Mouse (Mus musculus): ENCODE results near the gene 4930449I24Rik.
"Not testable (repeated sequence)": the region's sequence is repeated elsewhere in the genome, so short reads cannot be mapped to it uniquely, and the experiment has no call there.

4930449I24Rik gene

DNA sequence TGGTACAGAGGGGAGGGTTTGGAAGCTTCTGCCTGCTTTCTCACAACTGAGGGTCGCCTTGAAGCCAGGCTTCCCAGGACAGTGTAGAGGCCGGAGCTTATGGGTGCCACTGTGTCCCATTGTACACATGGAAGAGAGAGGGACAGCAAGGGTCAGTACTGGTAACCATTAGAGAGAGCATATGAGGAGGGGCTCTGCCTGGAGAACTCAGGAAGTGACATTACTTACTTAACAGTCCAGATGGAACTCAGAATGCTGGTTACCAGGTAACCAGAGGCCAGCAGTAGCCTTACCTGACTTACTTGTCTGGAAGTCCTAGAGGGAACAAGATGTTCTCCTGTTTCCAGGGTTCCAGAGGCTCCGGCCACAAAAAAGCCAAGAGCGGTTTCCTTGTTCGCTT lies at the start of gene 4930449I24Rik:
4930449I24Rik (plus strand) TSS at position 301 of the 400 bp plus-strand sequence.
- not testable (repeated sequence) for DNase-seq (ENCODE audit: low spot score in 2 of 2)

DNA sequence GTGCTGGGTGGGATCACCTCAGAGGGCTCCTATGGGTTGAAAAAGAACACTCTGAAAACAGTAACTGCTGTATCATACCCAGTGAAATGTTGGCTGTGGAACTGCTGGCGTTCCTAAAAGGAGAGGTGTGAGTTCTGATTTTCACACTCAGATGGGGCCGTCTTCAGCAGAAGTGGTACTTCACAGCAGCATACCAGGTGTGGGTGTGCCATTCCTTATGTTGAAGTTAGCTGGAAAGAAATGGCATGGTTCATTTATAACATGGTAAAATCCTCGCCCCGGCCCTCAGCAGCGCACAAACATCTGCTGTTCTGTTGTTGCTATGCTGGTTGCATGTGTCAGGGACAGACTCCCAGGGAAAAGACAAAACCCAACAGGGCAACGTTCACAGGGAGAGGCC lies 48.6 kb upstream of the 4930449I24Rik start:
- DNase-seq (ENCODE audit: low spot score in 2 of 2): no peak

DNA sequence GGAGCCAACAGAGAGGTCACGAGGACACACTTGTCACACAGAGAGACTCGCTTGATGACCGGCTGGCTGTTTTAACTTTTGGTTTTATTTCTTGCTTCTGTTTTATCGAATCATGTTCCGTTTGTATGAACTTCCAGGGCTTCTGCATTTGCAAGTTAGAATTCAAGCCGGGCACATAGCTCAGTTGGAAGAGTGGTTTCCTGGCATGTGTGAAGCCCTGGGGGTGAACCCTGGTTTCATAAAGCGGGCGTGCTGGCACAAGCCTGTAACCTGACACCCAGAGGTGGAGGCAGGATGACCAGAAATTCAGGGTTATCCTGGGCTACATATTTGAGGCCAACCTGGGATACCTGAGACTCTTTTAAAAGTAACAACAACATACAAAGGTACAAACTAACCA lies 40.6 kb upstream of the 4930449I24Rik start:
- DNase-seq (ENCODE audit: low spot score in 2 of 2): no peak

- no peak for DNase-seq (ENCODE audit: low spot score in 2 of 2)
Observed at GRCm38 (mm10) chr5:146466663-146467062, 35.5 kb upstream of the 4930449I24Rik start.

- no peak for DNase-seq (ENCODE audit: low spot score in 2 of 2)
Observed at GRCm38 (mm10) chr5:146468311-146468710, 33.9 kb upstream of the 4930449I24Rik start.

DNA sequence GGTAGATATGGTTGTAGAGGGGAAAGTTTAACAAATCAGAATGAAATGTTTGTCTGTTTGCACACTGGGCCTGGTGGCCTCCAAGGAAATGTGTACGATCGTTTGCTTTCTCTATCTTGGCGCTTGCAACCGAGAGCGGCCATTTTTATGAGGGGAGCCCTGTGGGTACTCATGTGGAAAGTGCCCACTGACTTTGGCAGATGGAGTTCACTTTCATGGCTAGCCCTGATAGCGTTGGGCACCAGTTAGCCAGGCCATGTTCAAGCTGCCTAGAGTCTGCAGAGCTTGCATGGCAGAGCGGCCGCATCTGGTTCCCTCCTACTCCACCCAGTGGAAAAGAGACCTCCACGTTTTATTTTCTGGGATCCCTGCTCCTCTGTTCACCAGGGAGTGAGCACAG lies 31.4 kb upstream of the 4930449I24Rik start:
- no peak for DNase-seq (ENCODE audit: low spot score in 2 of 2)

GRCm38 (mm10) chr5:146471311-146471710 lies 30.9 kb upstream of the 4930449I24Rik start:
- no peak for DNase-seq (ENCODE audit: low spot score in 2 of 2)

GRCm38 (mm10) chr5:146471821-146472220 lies 30.4 kb upstream of the 4930449I24Rik start:
- DNase-seq (ENCODE audit: low spot score in 2 of 2): no peak

GRCm38 (mm10) chr5:146479564-146479963 lies 22.6 kb upstream of the 4930449I24Rik start:
- not testable (repeated sequence) for DNase-seq (ENCODE audit: low spot score in 2 of 2)

- not testable (repeated sequence) for DNase-seq (ENCODE audit: low spot score in 2 of 2)
Observed at GRCm38 (mm10) chr5:146481665-146482064, 20.5 kb upstream of the 4930449I24Rik start, which contains the start of gene Gm6408. TSS of gene Gm6408 (plus strand) at chr5:146481965.

DNA sequence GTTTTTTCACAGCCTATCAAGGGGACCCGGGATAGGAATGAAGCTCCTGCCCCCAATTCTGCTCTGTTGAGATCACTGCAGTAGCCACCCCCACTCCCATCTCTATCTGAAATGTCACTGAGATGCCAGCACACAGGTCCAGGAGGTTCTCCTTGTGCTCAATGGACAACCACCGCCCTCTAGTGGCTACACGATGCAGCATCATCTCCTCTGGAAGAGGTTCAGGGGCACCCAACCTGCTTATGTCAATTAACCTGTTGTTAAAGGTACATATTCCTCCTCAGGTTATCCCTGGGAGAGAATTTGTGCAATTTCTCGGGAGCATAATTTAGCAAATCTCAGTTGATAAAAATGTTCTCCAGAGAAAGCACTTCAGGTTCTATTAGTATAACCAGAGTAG lies 13.2 kb upstream of the 4930449I24Rik start:
- DNase-seq (ENCODE audit: low spot score in 2 of 2): not testable (repeated sequence)

DNA sequence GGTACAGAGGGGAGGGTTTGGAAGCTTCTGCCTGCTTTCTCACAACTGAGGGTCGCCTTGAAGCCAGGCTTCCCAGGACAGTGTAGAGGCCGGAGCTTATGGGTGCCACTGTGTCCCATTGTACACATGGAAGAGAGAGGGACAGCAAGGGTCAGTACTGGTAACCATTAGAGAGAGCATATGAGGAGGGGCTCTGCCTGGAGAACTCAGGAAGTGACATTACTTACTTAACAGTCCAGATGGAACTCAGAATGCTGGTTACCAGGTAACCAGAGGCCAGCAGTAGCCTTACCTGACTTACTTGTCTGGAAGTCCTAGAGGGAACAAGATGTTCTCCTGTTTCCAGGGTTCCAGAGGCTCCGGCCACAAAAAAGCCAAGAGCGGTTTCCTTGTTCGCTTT lies 11.1 kb upstream of the 4930449I24Rik start, which contains the start of gene Gm6370:
Gm6370 (plus strand) TSS at position 301 of the 400 bp plus-strand sequence.
- not testable (repeated sequence) for DNase-seq (ENCODE audit: low spot score in 2 of 2)

DNA sequence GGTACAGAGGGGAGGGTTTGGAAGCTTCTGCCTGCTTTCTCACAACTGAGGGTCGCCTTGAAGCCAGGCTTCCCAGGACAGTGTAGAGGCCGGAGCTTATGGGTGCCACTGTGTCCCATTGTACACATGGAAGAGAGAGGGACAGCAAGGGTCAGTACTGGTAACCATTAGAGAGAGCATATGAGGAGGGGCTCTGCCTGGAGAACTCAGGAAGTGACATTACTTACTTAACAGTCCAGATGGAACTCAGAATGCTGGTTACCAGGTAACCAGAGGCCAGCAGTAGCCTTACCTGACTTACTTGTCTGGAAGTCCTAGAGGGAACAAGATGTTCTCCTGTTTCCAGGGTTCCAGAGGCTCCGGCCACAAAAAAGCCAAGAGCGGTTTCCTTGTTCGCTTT lies 11.6 kb downstream of the 4930449I24Rik start, which contains the start of gene Gm3402:
Gm3402 (plus strand) TSS at position 301 of the 400 bp plus-strand sequence.
- not testable (repeated sequence) for DNase-seq (ENCODE audit: low spot score in 2 of 2)

- DNase-seq (ENCODE audit: low spot score in 2 of 2): not testable (repeated sequence)
Observed at GRCm38 (mm10) chr5:146525501-146525900, 23.3 kb downstream of the 4930449I24Rik start, which contains the start of gene Gm3404. TSS of gene Gm3404 (plus strand) at chr5:146525801.

DNA sequence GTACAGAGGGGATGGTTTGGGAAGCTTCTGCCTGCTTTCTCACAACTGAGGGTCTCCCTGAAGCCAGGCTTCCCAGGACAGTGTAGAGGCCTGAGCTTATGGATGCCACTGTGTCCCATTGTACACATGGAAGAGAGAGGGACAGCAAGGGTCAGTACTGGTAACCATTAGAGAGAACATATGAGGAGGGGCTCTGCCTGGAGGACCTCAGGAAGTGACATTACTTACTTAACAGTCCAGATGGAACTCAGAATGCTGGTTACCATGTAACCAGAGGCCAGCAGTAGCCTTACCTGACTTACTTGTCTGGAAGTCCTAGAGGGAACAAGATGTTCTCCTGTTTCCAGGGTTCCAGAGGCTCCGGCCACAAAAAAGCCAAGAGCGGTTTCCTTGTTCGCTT lies 35.1 kb downstream of the 4930449I24Rik start, which contains the start of gene Gm3409:
Gm3409 (plus strand) TSS at position 301 of the 400 bp plus-strand sequence.
- not testable (repeated sequence) for DNase-seq (ENCODE audit: low spot score in 2 of 2)
